Mouse (Mus musculus): ENCODE measurements around the gene Gm8660. TPM values are rescaled to one million over a fixed set of nuclear protein-coding genes. Genes with fewer than 3 reads are reported as not detected.
"Not testable (repeated sequence)": the region's sequence is repeated elsewhere in the genome, so short reads cannot be mapped to it uniquely, and the experiment has no call there.

Gene Gm8660
- not detected in 2 replicates for polyA plus RNA-seq (2014; fragmentation: Nextera tagmentation; extraction: Ambion mirVana)

GRCm38 (mm10) chr7:22370939-22371338, at the start of gene Gm8660:
Gene Gm8660 (minus strand): TSS chr7:22371039.
- H3K27me3 ChIP-seq (replicated peaks; ENCODE audit: control insufficient read depth, insufficient read depth, low read length); H3K27ac ChIP-seq (ENCODE audit: low read depth); DNase-seq (ENCODE audit: low spot score); ATAC-seq (replicated peaks; ENCODE audit: low FRiP score, low TSS enrichment, low read depth); H3K9me3 ChIP-seq (ENCODE audit: control insufficient read depth, low read length); H3K36me3 ChIP-seq (ENCODE audit: control insufficient read depth, insufficient read depth, low read length); H3K9ac ChIP-seq (ENCODE audit: low read length); H3K4me2 ChIP-seq (ENCODE audit: low read length); H3K4me1 ChIP-seq (replicated peaks; ENCODE audit: control insufficient read depth, insufficient read depth, low read length); H3K4me3 ChIP-seq (ENCODE audit: low read depth, low read length): not testable (repeated sequence)
- no CpG with 5 or more reads among the region's 1 CpGs for WGBS

- not testable (repeated sequence) for H3K27ac ChIP-seq (ENCODE audit: low read depth); H3K4me3 ChIP-seq (ENCODE audit: low read depth, low read length); H3K9ac ChIP-seq (ENCODE audit: low read length); H3K36me3 ChIP-seq (ENCODE audit: control insufficient read depth, insufficient read depth, low read length); DNase-seq (ENCODE audit: low spot score); ATAC-seq (replicated peaks; ENCODE audit: low FRiP score, low TSS enrichment, low read depth); H3K27me3 ChIP-seq (replicated peaks; ENCODE audit: control insufficient read depth, insufficient read depth, low read length); H3K9me3 ChIP-seq (ENCODE audit: control insufficient read depth, low read length); H3K4me1 ChIP-seq (replicated peaks; ENCODE audit: control insufficient read depth, insufficient read depth, low read length); H3K4me2 ChIP-seq (ENCODE audit: low read length)
- no CpG with 5 or more reads among the region's 3 CpGs for WGBS
Observed at GRCm38 (mm10) chr7:22413283-22413682, 42.4 kb upstream of the Gm8660 start, which contains the start of gene Vmn1r148. Gene Vmn1r148 (plus strand): TSS chr7:22413583.

GRCm38 (mm10) chr7:22329617-22330016, 41.2 kb downstream of the Gm8660 start, which contains the start of gene Gm4187:
Gene Gm4187 (minus strand): TSS chr7:22329717.
- DNase-seq (ENCODE audit: low spot score); ATAC-seq (replicated peaks; ENCODE audit: low FRiP score, low TSS enrichment, low read depth); H3K9me3 ChIP-seq (ENCODE audit: control insufficient read depth, low read length); H3K4me1 ChIP-seq (replicated peaks; ENCODE audit: control insufficient read depth, insufficient read depth, low read length); H3K4me2 ChIP-seq (ENCODE audit: low read length); H3K27me3 ChIP-seq (replicated peaks; ENCODE audit: control insufficient read depth, insufficient read depth, low read length); H3K27ac ChIP-seq (ENCODE audit: low read depth); H3K36me3 ChIP-seq (ENCODE audit: control insufficient read depth, insufficient read depth, low read length); H3K9ac ChIP-seq (ENCODE audit: low read length); H3K4me3 ChIP-seq (ENCODE audit: low read depth, low read length): not testable (repeated sequence)
- WGBS: no CpG with 5 or more reads among the region's 2 CpGs

Other genes with a start within 250 kb of the Gm8660 start
- gene Gm10666, start 236.3 kb downstream of the Gm8660 start, polyA plus RNA-seq (2014; fragmentation: Nextera tagmentation; extraction: Ambion mirVana): not detected in 2 replicates
- not detected in 2 replicates for gene Vmn1r142, start 207.0 kb downstream of the Gm8660 start, polyA plus RNA-seq (2014; fragmentation: Nextera tagmentation; extraction: Ambion mirVana)
- not detected in 2 replicates for gene Vmn1r143, start 181.7 kb downstream of the Gm8660 start, polyA plus RNA-seq (2014; fragmentation: Nextera tagmentation; extraction: Ambion mirVana)
- gene Gm8653, start 169.8 kb downstream of the Gm8660 start, polyA plus RNA-seq (2014; fragmentation: Nextera tagmentation; extraction: Ambion mirVana): not detected in 2 replicates
- gene Gm8453, start 141.6 kb downstream of the Gm8660 start, polyA plus RNA-seq (2014; fragmentation: Nextera tagmentation; extraction: Ambion mirVana): not detected in 2 replicates
- not detected in 2 replicates for gene Gm4187, start 41.3 kb downstream of the Gm8660 start, polyA plus RNA-seq (2014; fragmentation: Nextera tagmentation; extraction: Ambion mirVana)
- not detected in 2 replicates for gene Vmn1r148, start 42.5 kb upstream of the Gm8660 start, polyA plus RNA-seq (2014; fragmentation: Nextera tagmentation; extraction: Ambion mirVana)
- gene Vmn1r149, start 67.2 kb upstream of the Gm8660 start, polyA plus RNA-seq (2014; fragmentation: Nextera tagmentation; extraction: Ambion mirVana): not detected in 2 replicates
- gene Gm10665, start 93.0 kb upstream of the Gm8660 start, polyA plus RNA-seq (2014; fragmentation: Nextera tagmentation; extraction: Ambion mirVana): not detected in 2 replicates
- not detected in 2 replicates for gene Vmn1r151, start 128.6 kb upstream of the Gm8660 start, polyA plus RNA-seq (2014; fragmentation: Nextera tagmentation; extraction: Ambion mirVana)
- not detected in 2 replicates for gene Vmn1r152, start 151.9 kb upstream of the Gm8660 start, polyA plus RNA-seq (2014; fragmentation: Nextera tagmentation; extraction: Ambion mirVana)
- gene Gm8677, start 163.8 kb upstream of the Gm8660 start, polyA plus RNA-seq (2014; fragmentation: Nextera tagmentation; extraction: Ambion mirVana): not detected in 2 replicates
- not detected in 2 replicates for gene Gm4201, start 194.3 kb upstream of the Gm8660 start, polyA plus RNA-seq (2014; fragmentation: Nextera tagmentation; extraction: Ambion mirVana)
- gene Gm4565, start 217.1 kb upstream of the Gm8660 start, polyA plus RNA-seq (2014; fragmentation: Nextera tagmentation; extraction: Ambion mirVana): not detected in 2 replicates